Mouse (Mus musculus): Measurements from ENCODE around the gene Dhrs11. TPM values are rescaled to one million over a fixed set of nuclear protein-coding genes. Genes with fewer than 3 reads are reported as not detected.

Gene Dhrs11
- polyA plus RNA-seq, 1 experiment: 5.0 TPM

DNA sequence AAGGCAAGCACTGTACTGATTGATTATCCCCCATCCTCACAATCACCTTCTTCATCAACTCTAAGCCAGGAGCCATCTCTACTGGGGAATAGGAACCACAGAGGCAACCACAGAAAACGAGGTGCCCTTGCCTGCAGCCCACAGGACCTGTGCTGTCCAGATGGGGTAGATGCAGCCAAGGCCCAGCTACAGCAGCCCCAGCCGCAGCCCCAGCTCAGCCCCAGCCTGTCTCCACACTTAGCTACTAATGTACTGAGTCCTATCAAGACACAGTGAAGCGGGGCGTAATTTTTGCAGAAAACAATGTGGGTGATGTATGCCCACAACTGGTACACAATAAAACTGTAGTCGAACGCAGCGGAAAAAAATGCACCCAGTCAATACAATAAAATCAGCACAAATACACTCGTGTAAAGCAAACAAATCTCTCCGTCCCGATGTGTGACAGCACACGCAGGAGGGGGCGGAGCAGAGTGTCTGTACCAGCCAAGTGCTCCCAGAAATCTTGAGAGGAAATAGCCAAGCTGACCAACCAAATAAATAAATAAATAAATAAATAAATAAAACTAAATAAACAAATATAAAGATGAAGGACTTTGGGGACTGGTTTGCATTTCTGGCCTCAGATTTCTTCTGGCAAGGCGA, 53.8 kb downstream of the Dhrs11 start:
- Histone ChIP-seq H3K36me3 (ENCODE audit: control insufficient read depth, insufficient read depth, low read length, poor library complexity, severe bottlenecking) (no peaks in the 10 kb centered on the region), H3K9me3 (replicated peaks; ENCODE audit: control insufficient read depth, insufficient read depth, low read length, poor library complexity, severe bottlenecking) (no peaks in the 10 kb centered on the region), H3K4me3 (ENCODE audit: low read depth, low read length) (no peak overlapping the region), H3K4me1 (ENCODE audit: control insufficient read depth, insufficient read depth, low read length) (no peaks in the 10 kb centered on the region), H3K27ac (ENCODE audit: insufficient read depth, low read length) (no peak overlapping the region), H3K27me3 (ENCODE audit: control insufficient read depth, insufficient read depth, low read length, poor library complexity, severe bottlenecking) (no peaks in the 10 kb centered on the region), H3K9ac (ENCODE audit: low read depth, poor library complexity, severe bottlenecking) (no peak overlapping the region)
- TF ChIP-seq CTCF (IDR thresholded peaks at IDR 0.05; ENCODE audit: low read depth, low read length) (no peak), POLR2A (IDR thresholded peaks at IDR 0.05; ENCODE audit: insufficient read depth, low read length) (no peak), EP300 (IDR thresholded peaks at IDR 0.05; ENCODE audit: insufficient read depth, low read depth, low read length) (no peak)

Other genes with a start within 250 kb of the Dhrs11 start
- gene Mrm1, start 9.5 kb downstream of the Dhrs11 start, polyA plus RNA-seq (2011; ENCODE audit: insufficient read depth, insufficient read length, low read depth, missing spikeins): 9.1 and 10.3 TPM in 2 replicates
- 86.0 and 89.8 TPM in 2 replicates for gene Ggnbp2, start 41.8 kb upstream of the Dhrs11 start, polyA plus RNA-seq (2011; ENCODE audit: insufficient read depth, insufficient read length, low read depth, missing spikeins)
- gene Myo19, start 51.2 kb upstream of the Dhrs11 start, polyA plus RNA-seq (2011; ENCODE audit: insufficient read depth, insufficient read length, low read depth, missing spikeins): 19.0 and 19.5 TPM in 2 replicates
- gene Pigw, start 51.3 kb upstream of the Dhrs11 start, polyA plus RNA-seq (2011; ENCODE audit: insufficient read depth, insufficient read length, low read depth, missing spikeins): 10.8 and 11.2 TPM in 2 replicates
- 37.0 and 39.6 TPM in 2 replicates for gene Znhit3, start 87.4 kb upstream of the Dhrs11 start, polyA plus RNA-seq (2011; ENCODE audit: insufficient read depth, insufficient read length, low read depth, missing spikeins)
- gene Car4, start 128.8 kb upstream of the Dhrs11 start, polyA plus RNA-seq (2011; ENCODE audit: insufficient read depth, insufficient read length, low read depth, missing spikeins): 277 and 320 TPM in 2 replicates

Data from ES-Bruce4 (cell line).